Mouse (Mus musculus) embryo, embryonic 10.5 days (tissue): ENCODE data around the gene Hdac10.

Source experiments
- DNase-seq: peaks from one replicate; pipeline ENCODE4 v3.0.0-alpha.2; 2015; ENCODE audit warnings: low spot score

Hdac10 gene

DNA sequence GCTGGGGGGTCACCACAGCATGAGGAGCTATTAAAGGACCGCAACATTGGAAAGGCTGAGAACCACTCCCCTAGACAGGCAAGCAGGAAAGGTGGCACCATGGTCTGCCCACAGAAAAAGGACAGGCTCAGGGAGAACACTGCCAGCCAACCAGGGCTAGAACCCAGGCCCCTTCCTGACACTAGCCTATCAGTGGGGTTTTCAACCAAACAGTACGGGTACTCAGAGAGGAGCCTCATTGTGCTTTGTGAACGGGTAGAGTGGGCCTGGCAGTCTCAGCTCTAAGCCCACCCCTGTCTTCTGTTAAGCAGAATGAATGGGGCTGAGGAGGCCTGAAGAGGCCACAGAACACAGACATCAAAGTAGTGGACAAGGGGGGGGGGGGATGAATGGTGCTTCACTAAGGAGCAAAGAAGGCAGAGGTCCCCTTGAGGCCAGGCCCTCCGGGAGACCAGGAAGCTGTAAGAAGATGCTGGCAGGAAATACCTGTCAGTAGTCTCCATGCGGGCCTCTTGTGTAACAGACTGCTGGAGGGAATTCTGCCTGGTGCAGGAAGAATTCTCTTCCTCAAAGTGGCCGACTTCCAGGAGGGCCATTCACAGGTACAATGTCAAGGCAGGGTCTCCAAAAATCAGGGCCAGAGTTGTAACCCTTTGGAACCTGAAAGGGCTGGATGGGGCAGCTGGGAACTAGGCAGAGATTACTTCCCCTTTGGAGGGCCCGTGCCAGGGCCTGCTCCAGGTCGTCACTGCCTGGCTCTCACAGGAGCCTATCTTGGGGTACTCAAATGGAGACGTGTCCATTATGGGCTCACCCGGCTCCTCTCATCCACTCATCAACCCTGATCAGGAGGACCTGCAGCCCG lies 53.7 kb downstream of the Hdac10 start, which contains the start of gene Trabd:
Trabd (plus strand) TSS at position 512 of the 865 bp plus-strand sequence.
- peak; percentile 28 for DNase-seq

DNA sequence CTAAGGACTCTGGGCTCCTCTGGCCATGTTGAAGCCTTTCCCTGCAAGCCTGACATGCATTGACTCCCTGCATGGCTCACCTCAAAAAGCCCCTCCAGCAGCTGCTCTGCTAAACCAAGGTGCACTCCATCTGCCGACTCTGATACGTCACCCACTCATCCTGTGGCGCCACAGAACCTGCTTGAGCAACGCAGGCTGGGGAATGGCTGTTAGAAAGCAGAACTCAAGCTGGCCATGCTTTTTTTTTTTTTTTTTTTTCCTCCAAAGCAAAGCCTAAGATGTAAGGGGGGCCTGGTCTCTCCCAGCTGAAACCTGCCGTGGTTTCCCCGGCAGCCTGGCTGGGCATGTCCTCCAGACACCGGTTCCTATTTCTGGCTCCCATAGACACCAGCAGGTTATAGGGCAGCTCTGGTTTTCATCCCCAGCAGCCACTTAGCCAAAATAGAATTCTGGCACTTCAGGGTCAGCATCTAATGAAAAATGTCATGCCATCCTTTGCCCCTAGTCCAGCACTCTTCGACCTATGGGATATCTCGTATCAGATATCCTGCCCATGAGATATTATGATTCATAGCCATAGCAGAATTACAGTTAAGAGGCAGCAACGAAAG lies 54.4 kb downstream of the Hdac10 start:
- no peak for DNase-seq
